Mouse (Mus musculus) lung, postnatal 0 days (tissue): ENCODE measurements at regions not wholly inside any gene's neighbourhood (a gene's known extent, or its start where the extent isn't known, plus 50 kb on each side); places are given as distances from the start of the nearest gene placed in this dataset.

Experiments used
- CTCF ChIP-seq: IDR thresholded peaks from 2 replicates; pipeline ENCODE4 v1.5.1; 2016; ENCODE audit warnings: antibody characterized with exemption, mild to moderate bottlenecking
- EP300 ChIP-seq: IDR thresholded peaks from 2 replicates; pipeline ENCODE4 v1.6.1; 2016; ENCODE audit warnings: antibody characterized with exemption, mild to moderate bottlenecking, control low read depth

GRCm38 (mm10) chr5:4651167-4651955, 106.5 kb downstream of the Fzd1 start:
- TF ChIP-seq CTCF, result no peak
- no peak for TF ChIP-seq EP300
